Mouse (Mus musculus) liver, embryonic 12.5 days (tissue): Measurements from ENCODE around the gene Nudt3. TPM values are rescaled to one million over a fixed set of nuclear protein-coding genes. Genes with fewer than 3 reads are reported as not detected.

Experiments
- ATAC-seq: fragments of 200-750 bp; cut with Nextera tagmentation; 2 replicates; pipeline ENCODE4 v1.8.0; 2017; ENCODE audit warnings: moderate number of reproducible peaks, mild to moderate bottlenecking, moderate library complexity
- H3K27ac ChIP-seq: fragments of 300-500 bp; sonication (generic); 2 replicates; pipeline ENCODE4 v1.5.1; 2016; ENCODE audit warnings: mild to moderate bottlenecking
- H3K27me3 ChIP-seq: fragments of 300-500 bp; sonication (generic); replicated peaks from 2 replicates; pipeline ENCODE4 v1.6.1; 2016; ENCODE audit warnings: mild to moderate bottlenecking, moderate library complexity
- H3K36me3 ChIP-seq: fragments of 300-500 bp; sonication (generic); 2 replicates; pipeline ENCODE4 v1.6.1; 2016; ENCODE audit warnings: mild to moderate bottlenecking, moderate library complexity
- H3K4me1 ChIP-seq: fragments of 300-500 bp; sonication (generic); 2 replicates; pipeline ENCODE4 v1.6.1; 2016
- H3K4me2 ChIP-seq: fragments of 300-500 bp; sonication (generic); 2 replicates; pipeline ENCODE4 v1.6.1; 2016; ENCODE audit warnings: mild to moderate bottlenecking, moderate library complexity
- H3K4me3 ChIP-seq: fragments of 300-500 bp; sonication (generic); 2 replicates; pipeline ENCODE4 v1.5.1; 2016; ENCODE audit warnings: mild to moderate bottlenecking, moderate library complexity
- H3K9ac ChIP-seq: fragments of 300-500 bp; sonication (generic); 2 replicates; pipeline ENCODE4 v1.6.1; 2016; ENCODE audit warnings: mild to moderate bottlenecking, moderate library complexity
- H3K9me3 ChIP-seq: fragments of 300-500 bp; sonication (generic); replicated peaks from 2 replicates; pipeline ENCODE4 v1.6.1; 2016; ENCODE audit warnings: mild to moderate bottlenecking, moderate library complexity
- WGBS: fragments of 180-500 bp; shearing (Covaris S2); methylation state at CpG from one replicate; pipeline ENCODE4 v1.1.7; 2016; ENCODE audit not compliant: insufficient replicate concordance; 5-methylcytosine and 5-hydroxymethylcytosine counted together
- polyA plus RNA-seq: library from polyadenylated mRNA; unstranded; fragments of >200 nt; fragmentation: Nextera tagmentation; extraction: Ambion mirVana; gene quantifications from 2 replicates; pipeline ENCODE4 v1.2.1, GENCODE M21; 2016

Gene Nudt3
- polyA plus RNA-seq, 1 experiment from 2014 or later, result 51.2 TPM

- 35% methylated on average over 10 of the region's 10 CpGs for WGBS
- H3K27ac ChIP-seq, result no peak overlapping the region; the same call in none of the 2 replicates
- H3K27me3 ChIP-seq, result no peaks in the 10 kb centered on the region
- peak overlapping the region; percentile 19 for H3K4me2 ChIP-seq
- ATAC-seq, result peak; percentile 80
- H3K4me1 ChIP-seq, result peaks cover 44% of the 10 kb centered on the region
- no peaks in the 10 kb centered on the region for H3K9me3 ChIP-seq
- peaks cover 23% of the 10 kb centered on the region for H3K36me3 ChIP-seq
- H3K9ac ChIP-seq, result no peak overlapping the region
- no peak overlapping the region for H3K4me3 ChIP-seq
These were observed 49.4 kb downstream of the Nudt3 start for GRCm38 (mm10) chr17:27573772-27574320.

- H3K4me3 ChIP-seq, result no peak overlapping the region
- H3K27me3 ChIP-seq, result peaks cover 7% of the 10 kb centered on the region; the same call in 1 of the 2 replicates
- H3K27ac ChIP-seq, result no peak overlapping the region
- H3K36me3 ChIP-seq, result 0 out of 2 replicates have a peak, but pooled peaks cover 11% of the 10 kb centered on the region
- H3K4me1 ChIP-seq, result peaks cover 53% of the 10 kb centered on the region
- no peak overlapping the region for H3K4me2 ChIP-seq
- no peak for ATAC-seq
- no peak overlapping the region for H3K9ac ChIP-seq
- H3K9me3 ChIP-seq, result no peaks in the 10 kb centered on the region
- WGBS, result 59% methylated on average over 8 of the region's 8 CpGs
These were observed 52.0 kb downstream of the Nudt3 start for GRCm38 (mm10) chr17:27571315-27571714.

- WGBS, result 84% methylated on average over 5 of the region's 5 CpGs
- Histone ChIP-seq H3K4me3 (no peak overlapping the region), H3K4me2 (no peak overlapping the region), H3K27me3 (peaks cover 7% of the 10 kb centered on the region; the same call in 1 of the 2 replicates), H3K4me1 (peaks cover 48% of the 10 kb centered on the region), H3K9me3 (no peaks in the 10 kb centered on the region), H3K27ac (no peak overlapping the region), H3K36me3 (peaks cover 7% of the 10 kb centered on the region), H3K9ac (no peak overlapping the region)
- ATAC-seq, result no peak
These were observed 55.1 kb downstream of the Nudt3 start for GRCm38 (mm10) chr17:27568228-27568627.

GRCm38 (mm10) chr17:27565942-27566267 is 57.4 kb downstream of the Nudt3 start:
- H3K4me3 ChIP-seq, result peak overlapping the region; percentile 72
- H3K9me3 ChIP-seq, result no peaks in the 10 kb centered on the region
- H3K4me1 ChIP-seq, result peaks cover 55% of the 10 kb centered on the region
- peaks cover 20% of the 10 kb centered on the region for H3K36me3 ChIP-seq
- peak overlapping the region; percentile 99 for H3K4me2 ChIP-seq
- peaks cover 7% of the 10 kb centered on the region; the same call in 1 of the 2 replicates for H3K27me3 ChIP-seq
- WGBS, result under 1% methylated on average over 13 of the region's 13 CpGs
- ATAC-seq, result peak; percentile 22; the same call in 1 of the 2 replicates
- peak overlapping the region; percentile 61 for H3K9ac ChIP-seq
- no peak overlapping the region for H3K27ac ChIP-seq

DNA sequence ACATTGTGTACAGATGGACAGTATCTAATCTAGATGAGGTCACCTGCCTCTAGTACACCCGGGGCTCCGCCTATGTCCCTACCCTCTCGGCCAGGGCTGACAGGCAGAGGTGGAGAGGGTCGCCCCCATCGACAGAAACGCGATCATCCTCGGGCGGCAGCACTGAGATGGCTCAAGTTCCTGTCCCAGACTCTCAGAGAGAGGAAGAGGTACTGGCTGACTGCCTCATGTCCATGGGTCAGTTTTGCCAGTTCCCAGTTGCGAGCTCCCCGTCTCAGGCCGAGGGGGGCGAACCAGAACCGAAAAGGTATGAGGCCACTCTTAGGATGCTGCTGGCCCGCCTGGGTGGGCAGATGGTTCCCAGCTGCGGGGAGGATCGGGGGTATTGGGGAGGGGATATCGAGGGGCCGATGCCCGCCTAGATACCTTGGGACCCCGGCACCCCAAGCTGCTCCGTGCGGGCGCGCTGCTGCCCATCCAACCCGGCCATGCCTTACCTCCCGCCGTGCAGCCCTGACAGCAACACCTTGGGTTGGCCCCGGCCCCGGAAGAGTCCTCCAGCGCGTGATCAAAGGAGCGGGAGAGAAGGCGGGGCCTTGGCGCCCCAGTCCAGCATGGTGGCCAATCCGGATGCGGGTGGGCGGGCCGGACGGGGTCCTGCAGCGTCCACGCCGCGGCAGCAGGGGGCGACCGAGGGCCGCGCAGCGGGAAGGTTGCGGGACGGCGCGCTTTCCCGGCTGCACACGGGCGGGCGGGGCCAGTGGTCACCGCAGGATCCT is 57.9 kb downstream of the Nudt3 start, which contains the start of gene AI413582:
AI413582 (minus strand) TSS at position 594 of the 779 bp plus-strand sequence.
- Histone ChIP-seq H3K36me3 (peaks cover 26% of the 10 kb centered on the region), H3K27me3 (peaks cover 7% of the 10 kb centered on the region; the same call in 1 of the 2 replicates), H3K27ac (peak within 1 kb of the TSS; percentile 80), H3K4me1 (peaks cover 61% of the 10 kb centered on the region), H3K4me3 (peak within 1 kb of the TSS; percentile 72), H3K4me2 (peak within 1 kb of the TSS; percentile 99), H3K9ac (peak within 1 kb of the TSS; percentile 79), H3K9me3 (no peaks in the 10 kb centered on the region)
- WGBS, result under 1% methylated on average over 57 of the region's 58 CpGs
- peak; percentile 92 for ATAC-seq

GRCm38 (mm10) chr17:27564391-27565162 is 58.7 kb downstream of the Nudt3 start:
- H3K27me3 ChIP-seq, result peaks cover 7% of the 10 kb centered on the region; the same call in 1 of the 2 replicates
- H3K27ac ChIP-seq, result peak overlapping the region; percentile 80
- peak overlapping the region; percentile 99 for H3K4me2 ChIP-seq
- peaks cover 68% of the 10 kb centered on the region for H3K4me1 ChIP-seq
- ATAC-seq, result peak; percentile 13
- peaks cover 34% of the 10 kb centered on the region for H3K36me3 ChIP-seq
- peak overlapping the region; percentile 72 for H3K4me3 ChIP-seq
- H3K9ac ChIP-seq, result peak overlapping the region; percentile 79
- no peaks in the 10 kb centered on the region for H3K9me3 ChIP-seq
- 7% methylated on average over 20 of the region's 20 CpGs for WGBS

GRCm38 (mm10) chr17:27563771-27564244 is 59.5 kb downstream of the Nudt3 start:
- H3K4me2 ChIP-seq, result peak overlapping the region; percentile 99; the same call in 1 of the 2 replicates
- H3K4me3 ChIP-seq, result no peak overlapping the region
- H3K9ac ChIP-seq, result no peak overlapping the region
- peaks cover 76% of the 10 kb centered on the region for H3K4me1 ChIP-seq
- H3K36me3 ChIP-seq, result peaks cover 39% of the 10 kb centered on the region
- H3K9me3 ChIP-seq, result no peaks in the 10 kb centered on the region
- H3K27me3 ChIP-seq, result peaks cover 7% of the 10 kb centered on the region; the same call in 1 of the 2 replicates
- 46% methylated on average over 7 of the region's 7 CpGs for WGBS
- H3K27ac ChIP-seq, result peak overlapping the region; percentile 80; the same call in 1 of the 2 replicates
- no peak for ATAC-seq

- H3K27ac ChIP-seq, result peak overlapping the region; percentile 56; the same call in 1 of the 2 replicates
- H3K9ac ChIP-seq, result 0 out of 2 replicates have a peak overlapping the region, but pooled peaks have one; percentile 12
- peaks cover 2% of the 10 kb centered on the region; the same call in 1 of the 2 replicates for H3K27me3 ChIP-seq
- H3K4me3 ChIP-seq, result no peak overlapping the region
- no peak overlapping the region for H3K4me2 ChIP-seq
- peaks cover 85% of the 10 kb centered on the region for H3K4me1 ChIP-seq
- peaks cover 39% of the 10 kb centered on the region for H3K36me3 ChIP-seq
- no peaks in the 10 kb centered on the region for H3K9me3 ChIP-seq
- ATAC-seq, result no peak
- WGBS, result 58% methylated on average over 11 of the region's 11 CpGs
These were observed 61.3 kb downstream of the Nudt3 start for GRCm38 (mm10) chr17:27561809-27562526.

GRCm38 (mm10) chr17:27560926-27561480 is 62.3 kb downstream of the Nudt3 start:
- Histone ChIP-seq H3K27ac (no peak overlapping the region), H3K4me1 (peaks cover 79% of the 10 kb centered on the region), H3K9ac (no peak overlapping the region), H3K9me3 (no peaks in the 10 kb centered on the region), H3K4me2 (no peak overlapping the region), H3K36me3 (peaks cover 39% of the 10 kb centered on the region), H3K27me3 (no peaks in the 10 kb centered on the region), H3K4me3 (no peak overlapping the region)
- WGBS, result 78% methylated on average over 13 of the region's 13 CpGs
- ATAC-seq, result no peak

DNA sequence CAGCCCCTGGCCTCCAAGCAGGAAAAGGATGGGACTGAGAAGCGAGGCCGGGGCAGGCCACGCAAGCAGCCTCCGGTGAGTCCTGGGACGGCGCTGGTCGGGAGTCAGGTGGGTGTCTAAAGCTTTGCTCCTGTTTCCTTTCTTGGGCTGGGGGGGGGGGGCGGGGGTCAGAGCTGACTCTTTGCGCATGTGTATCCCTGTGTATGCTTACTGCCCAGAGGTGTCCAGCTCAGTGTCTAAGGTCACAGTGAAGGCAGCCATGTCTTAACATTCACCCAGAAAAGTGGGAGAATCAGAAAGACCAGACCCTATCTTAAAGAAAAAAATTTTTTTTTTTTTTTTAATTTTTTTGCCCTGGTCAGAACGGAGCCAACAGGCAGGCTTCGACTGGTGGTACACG is 63.7 kb downstream of the Nudt3 start:
- Histone ChIP-seq H3K4me3 (peak overlapping the region; percentile 91), H3K27me3 (no peaks in the 10 kb centered on the region), H3K36me3 (peaks cover 39% of the 10 kb centered on the region), H3K9ac (peak overlapping the region; percentile 98), H3K27ac (peak overlapping the region; percentile 62; the same call in 1 of the 2 replicates), H3K4me1 (peaks cover 82% of the 10 kb centered on the region), H3K4me2 (peak overlapping the region; percentile 96), H3K9me3 (no peaks in the 10 kb centered on the region)
- ATAC-seq, result no peak
- 50% methylated on average over 12 of the region's 12 CpGs for WGBS

GRCm38 (mm10) chr17:27558845-27559244 is 64.5 kb downstream of the Nudt3 start:
- H3K4me2 ChIP-seq, result peak overlapping the region; percentile 96
- peak overlapping the region; percentile 96 for H3K27ac ChIP-seq
- no peaks in the 10 kb centered on the region for H3K9me3 ChIP-seq

More at GRCm38 (mm10) chr17:27558845-27559244, 64.5 kb downstream of the Nudt3 start:
- no peaks in the 10 kb centered on the region for H3K27me3 ChIP-seq
- H3K4me3 ChIP-seq, result peak overlapping the region; percentile 91
- ATAC-seq, result no peak
- peaks cover 37% of the 10 kb centered on the region for H3K36me3 ChIP-seq
- H3K9ac ChIP-seq, result peak overlapping the region; percentile 98
- H3K4me1 ChIP-seq, result peaks cover 82% of the 10 kb centered on the region
- WGBS, result 5% methylated on average over 5 of the region's 5 CpGs
